Mouse (Mus musculus) effector memory CD4-positive, alpha-beta T cell, adult 7 months (primary cell): ENCODE results near the gene Sult2a3. TPM values are rescaled to one million over a fixed set of nuclear protein-coding genes. Genes with fewer than 3 reads are reported as not detected.

Experiments
- polyA plus RNA-seq: library from polyadenylated mRNA; unstranded; fragments of 100-300 nt; shearing (Covaris generic); gene quantifications from one replicate; pipeline ENCODE4 v1.2.1, GENCODE M21; 2017

Sult2a3 gene
- not detected for polyA plus RNA-seq

DNA sequence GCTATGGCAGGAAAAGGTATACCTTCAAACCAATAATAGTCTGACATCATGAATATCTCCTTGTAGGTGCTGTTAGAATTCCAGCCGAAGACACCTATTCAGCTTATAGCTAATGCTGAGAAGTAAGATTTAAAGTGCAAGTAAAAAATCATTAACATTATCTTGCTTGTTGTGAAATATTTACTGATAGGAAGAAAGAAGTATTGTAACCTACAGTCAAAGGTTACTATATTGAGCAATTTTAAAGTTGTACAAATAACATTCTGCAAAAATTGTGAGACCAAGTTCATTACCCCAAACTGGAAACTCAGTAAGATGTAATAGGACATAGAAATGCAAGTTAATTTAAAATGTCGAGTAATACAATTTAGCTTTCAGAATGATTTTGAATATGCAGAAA lies at the start of gene Sult2a3:
Sult2a3 (minus strand) TSS at position 101 of the 400 bp plus-strand sequence.

Other genes with a start within 250 kb of the Sult2a3 start
- not detected for gene Sult2a4, start 133.4 kb downstream of the Sult2a3 start, polyA plus RNA-seq
- not detected for gene Sult2a6, start 131.8 kb upstream of the Sult2a3 start, polyA plus RNA-seq
- not detected for gene Obox8, start 210.5 kb upstream of the Sult2a3 start, polyA plus RNA-seq